Mouse (Mus musculus) embryonic fibroblast, embryonic 13.5 days (primary cell): ENCODE measurements at regions not wholly inside any gene's neighbourhood (a gene's known extent, or its start where the extent isn't known, plus 50 kb on each side); places are given as distances from the start of the nearest gene placed in this dataset.

ENCODE experiments used
- CTCF ChIP-seq: IDR thresholded peaks from 2 replicates; pipeline ENCODE4 v1.5.1; 2011; ENCODE audit warnings: mild to moderate bottlenecking, control low read depth, low read length, moderate library complexity, borderline replicate concordance; ENCODE audit not compliant: insufficient read depth
- POLR2A ChIP-seq: IDR thresholded peaks from 2 replicates; pipeline ENCODE4 v1.6.1; 2011; ENCODE audit warnings: low read depth, mild to moderate bottlenecking, control low read depth, low read length, moderate library complexity

DNA sequence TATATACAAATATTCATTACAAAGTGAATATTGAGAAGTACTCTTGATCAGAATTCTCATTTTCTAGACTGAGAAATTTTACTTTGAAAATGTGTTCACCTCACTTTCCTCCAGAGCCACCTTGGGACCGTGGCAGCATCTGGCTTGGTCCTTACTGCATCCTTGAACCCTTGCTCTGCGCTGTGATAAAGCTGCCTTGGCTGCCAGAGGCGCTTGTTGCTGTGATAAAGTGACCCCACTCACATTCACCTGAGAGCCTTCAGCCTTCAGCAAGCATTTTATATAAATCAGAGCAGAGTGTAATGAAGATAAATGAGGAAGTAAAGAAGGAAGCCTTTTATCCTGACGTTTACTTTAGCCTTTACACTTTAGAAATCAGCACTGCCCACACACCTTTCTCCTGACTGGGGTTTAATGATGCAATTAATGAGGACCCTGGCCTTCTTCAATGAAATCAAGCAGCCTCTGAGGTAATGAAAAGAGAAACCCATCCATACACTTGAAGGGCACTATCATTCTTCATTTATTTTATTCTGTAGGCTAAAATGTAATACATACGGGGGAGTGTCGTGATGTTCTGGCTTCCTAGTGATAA, 532.8 kb downstream of the Rfpl4b start:
- TF ChIP-seq CTCF (no peak), POLR2A (no peak)
